Mouse (Mus musculus) neural tube, embryonic 11.5 days (tissue): ENCODE data around the gene Eif2b3. TPM values are rescaled to one million over a fixed set of nuclear protein-coding genes. Genes with fewer than 3 reads are reported as not detected.

Source experiments
- ATAC-seq: fragments of 200-750 bp; cut with Nextera tagmentation; 2 replicates; pipeline ENCODE4 v1.8.0; 2017; ENCODE audit warnings: moderate number of reproducible peaks, mild to moderate bottlenecking, moderate TSS enrichment, moderate library complexity; ENCODE audit not compliant: insufficient read depth, low FRiP score, low TSS enrichment
- DNase-seq: peaks from one replicate; pipeline ENCODE4 v3.0.0-alpha.2; 2015; ENCODE audit warnings: low spot score
- H3K27ac ChIP-seq: fragments of 300-500 bp; sonication (generic); 2 replicates; pipeline ENCODE4 v1.5.1; 2014; ENCODE audit warnings: low read depth, mild to moderate bottlenecking, low read length
- H3K27me3 ChIP-seq: fragments of 300-500 bp; sonication (generic); 2 replicates; pipeline ENCODE4 v1.6.1; 2014; ENCODE audit warnings: mild to moderate bottlenecking, low read length, mixed read lengths; ENCODE audit not compliant: control insufficient read depth, insufficient read depth
- H3K36me3 ChIP-seq: fragments of 300-500 bp; sonication (generic); 2 replicates; pipeline ENCODE4 v1.6.1; 2014; ENCODE audit warnings: mild to moderate bottlenecking, low read length, moderate library complexity, mixed read lengths; ENCODE audit not compliant: control insufficient read depth, insufficient read depth
- H3K4me1 ChIP-seq: fragments of 300-500 bp; sonication (generic); 2 replicates; pipeline ENCODE4 v1.6.1; 2014; ENCODE audit warnings: low read length, mixed read lengths; ENCODE audit not compliant: control insufficient read depth, insufficient read depth
- H3K4me2 ChIP-seq: fragments of 300-500 bp; sonication (generic); 2 replicates; pipeline ENCODE4 v1.6.1; 2014; ENCODE audit warnings: low read depth, mild to moderate bottlenecking, moderate library complexity
- H3K4me3 ChIP-seq: fragments of 300-500 bp; sonication (generic); 2 replicates; pipeline ENCODE4 v1.5.1; 2014; ENCODE audit warnings: low read depth, low read length
- H3K9ac ChIP-seq: fragments of 300-500 bp; sonication (generic); 2 replicates; pipeline ENCODE4 v1.6.1; 2014; ENCODE audit warnings: mild to moderate bottlenecking, low read length
- H3K9me3 ChIP-seq: fragments of 300-500 bp; sonication (generic); 2 replicates; pipeline ENCODE4 v1.6.1; 2016; ENCODE audit warnings: low read length; ENCODE audit not compliant: control insufficient read depth
- WGBS: fragments of 180-500 bp; shearing (Covaris S2); extraction: QIAGEN DNeasy Blood & Tissue Kit; methylation state at CpG from one replicate; pipeline ENCODE4 v1.1.7; 2014; 5-methylcytosine and 5-hydroxymethylcytosine counted together
- polyA plus RNA-seq: library from polyadenylated mRNA; unstranded; fragments of >200 nt; fragmentation: Nextera tagmentation; extraction: Ambion mirVana; gene quantifications from 2 replicates; pipeline ENCODE4 v1.2.1, GENCODE M21; 2014

Gene Eif2b3
- polyA plus RNA-seq, 1 experiment from 2014 or later, result 48.1 TPM

GRCm38 (mm10) chr4:117041283-117041721, 22.1 kb downstream of the Eif2b3 start:
- Histone ChIP-seq H3K9me3 (no peaks in the 10 kb centered on the region), H3K4me2 (no peak overlapping the region), H3K9ac (no peak overlapping the region), H3K27ac (0 out of 2 replicates have a peak overlapping the region, but pooled peaks have one; percentile 15), H3K4me3 (no peak overlapping the region), H3K27me3 (no peaks in the 10 kb centered on the region), H3K4me1 (peaks cover 8% of the 10 kb centered on the region), H3K36me3 (no peaks in the 10 kb centered on the region)
- ATAC-seq (no peak), DNase-seq (no peak)
- 69% methylated on average over 4 of the region's 4 CpGs for WGBS

- Histone ChIP-seq H3K27me3 (no peaks in the 10 kb centered on the region), H3K9ac (no peak overlapping the region), H3K4me3 (no peak overlapping the region), H3K9me3 (no peaks in the 10 kb centered on the region), H3K4me2 (no peak overlapping the region), H3K27ac (no peak overlapping the region), H3K36me3 (no peaks in the 10 kb centered on the region), H3K4me1 (no peaks in the 10 kb centered on the region)
- WGBS, result 92% methylated on average over 3 of the region's 3 CpGs
- DNase-seq (no peak), ATAC-seq (no peak)
Observed at GRCm38 (mm10) chr4:117048836-117049235, 29.6 kb downstream of the Eif2b3 start.

GRCm38 (mm10) chr4:117049485-117049884, 30.3 kb downstream of the Eif2b3 start:
- no peak overlapping the region for H3K9ac ChIP-seq
- H3K4me1 ChIP-seq, result no peaks in the 10 kb centered on the region
- 100% methylated on average over 1 of the region's 1 CpGs for WGBS
- no peaks in the 10 kb centered on the region for H3K9me3 ChIP-seq
- H3K27me3 ChIP-seq, result no peaks in the 10 kb centered on the region
- H3K36me3 ChIP-seq, result no peaks in the 10 kb centered on the region
- H3K4me3 ChIP-seq, result no peak overlapping the region
- DNase-seq (no peak), ATAC-seq (no peak)
- no peak overlapping the region for H3K4me2 ChIP-seq
- H3K27ac ChIP-seq, result no peak overlapping the region

GRCm38 (mm10) chr4:117052626-117053025, 33.4 kb downstream of the Eif2b3 start:
- no peak overlapping the region for H3K9ac ChIP-seq
- no peaks in the 10 kb centered on the region for H3K4me1 ChIP-seq
- H3K4me2 ChIP-seq, result no peak overlapping the region
- no peaks in the 10 kb centered on the region for H3K36me3 ChIP-seq
- no peak for DNase-seq
- H3K27ac ChIP-seq, result no peak overlapping the region
- ATAC-seq, result no peak
- 92% methylated on average over 4 of the region's 4 CpGs for WGBS
- H3K27me3 ChIP-seq, result no peaks in the 10 kb centered on the region
- H3K4me3 ChIP-seq, result no peak overlapping the region
- H3K9me3 ChIP-seq, result no peaks in the 10 kb centered on the region

GRCm38 (mm10) chr4:117053956-117054355, 34.8 kb downstream of the Eif2b3 start:
- Histone ChIP-seq H3K27me3 (no peaks in the 10 kb centered on the region), H3K4me3 (no peak overlapping the region), H3K4me2 (no peak overlapping the region), H3K4me1 (no peaks in the 10 kb centered on the region), H3K9ac (no peak overlapping the region), H3K36me3 (no peaks in the 10 kb centered on the region), H3K27ac (no peak overlapping the region), H3K9me3 (no peaks in the 10 kb centered on the region)
- 88% methylated on average over 4 of the region's 4 CpGs for WGBS
- no peak for ATAC-seq
- DNase-seq, result no peak

- Histone ChIP-seq H3K27ac (no peak overlapping the region), H3K4me1 (no peaks in the 10 kb centered on the region), H3K9me3 (no peaks in the 10 kb centered on the region), H3K4me3 (no peak overlapping the region), H3K36me3 (no peaks in the 10 kb centered on the region), H3K9ac (no peak overlapping the region), H3K27me3 (no peaks in the 10 kb centered on the region), H3K4me2 (no peak overlapping the region)
- no peak for DNase-seq
- no peak for ATAC-seq
Observed at GRCm38 (mm10) chr4:117056102-117056501, 36.9 kb downstream of the Eif2b3 start.

GRCm38 (mm10) chr4:117056514-117056913, 37.3 kb downstream of the Eif2b3 start:
- DNase-seq (no peak), ATAC-seq (no peak)
- Histone ChIP-seq H3K4me1 (no peaks in the 10 kb centered on the region), H3K9ac (no peak overlapping the region), H3K27me3 (no peaks in the 10 kb centered on the region), H3K4me2 (no peak overlapping the region), H3K4me3 (no peak overlapping the region), H3K9me3 (no peaks in the 10 kb centered on the region), H3K36me3 (no peaks in the 10 kb centered on the region), H3K27ac (no peak overlapping the region)
- WGBS, result 72% methylated on average over 2 of the region's 2 CpGs

- H3K27me3 ChIP-seq, result no peaks in the 10 kb centered on the region
- H3K9ac ChIP-seq, result no peak overlapping the region
- H3K4me3 ChIP-seq, result no peak overlapping the region
- no peak overlapping the region for H3K4me2 ChIP-seq
- H3K9me3 ChIP-seq, result no peaks in the 10 kb centered on the region
- no peaks in the 10 kb centered on the region for H3K4me1 ChIP-seq
- no peak overlapping the region for H3K27ac ChIP-seq
- WGBS, result 89% methylated on average over 4 of the region's 4 CpGs
- no peak for DNase-seq
- no peak for ATAC-seq
- H3K36me3 ChIP-seq, result no peaks in the 10 kb centered on the region
Observed at GRCm38 (mm10) chr4:117058512-117058911, 39.3 kb downstream of the Eif2b3 start.

- Histone ChIP-seq H3K36me3 (no peaks in the 10 kb centered on the region), H3K4me3 (no peak overlapping the region), H3K4me2 (no peak overlapping the region), H3K27me3 (no peaks in the 10 kb centered on the region), H3K27ac (no peak overlapping the region), H3K4me1 (no peaks in the 10 kb centered on the region), H3K9me3 (no peaks in the 10 kb centered on the region), H3K9ac (no peak overlapping the region)
- ATAC-seq (no peak), DNase-seq (peak; percentile 17)
- WGBS, result 38% methylated on average over 4 of the region's 4 CpGs
Observed at GRCm38 (mm10) chr4:117062700-117063390, 43.6 kb downstream of the Eif2b3 start.
